Mouse (Mus musculus): ENCODE results near the gene Pik3r4. TPM values are rescaled to one million over a fixed set of nuclear protein-coding genes. Genes with fewer than 3 reads are reported as not detected.

Gene Pik3r4
- polyA plus RNA-seq, 1 experiment from 2014 or later, result 25.4 TPM

Other genes starting within 250 kb of the Pik3r4 start
- 10.9 and 20.5 TPM in 2 replicates for gene Aste1, start 247.6 kb upstream of the Pik3r4 start, polyA plus RNA-seq (2014; fragmentation: Nextera tagmentation; extraction: Ambion mirVana)
- 0.28 and 0.63 TPM in 2 replicates for gene Nek11, start 247.5 kb upstream of the Pik3r4 start, polyA plus RNA-seq (2014; fragmentation: Nextera tagmentation; extraction: Ambion mirVana)
- gene Atp2c1, start 115.7 kb upstream of the Pik3r4 start, polyA plus RNA-seq (2014; fragmentation: Nextera tagmentation; extraction: Ambion mirVana), result 59.3 and 69.5 TPM in 2 replicates
- 0.09 TPM in 1 of 2 replicates, not detected in the other for gene Col6a6, start 185.2 kb downstream of the Pik3r4 start, polyA plus RNA-seq (2014; fragmentation: Nextera tagmentation; extraction: Ambion mirVana)